Mouse (Mus musculus) cerebellum, adult 11 months (tissue): Measurements from ENCODE around the gene Polg.
A peak's percentile ranks its signal among the peaks of the same experiment; 100 is the strongest.

Experiments
- DNase-seq: peaks from one replicate; pipeline ENCODE4 v3.0.0; 2022

The Polg gene

DNA sequence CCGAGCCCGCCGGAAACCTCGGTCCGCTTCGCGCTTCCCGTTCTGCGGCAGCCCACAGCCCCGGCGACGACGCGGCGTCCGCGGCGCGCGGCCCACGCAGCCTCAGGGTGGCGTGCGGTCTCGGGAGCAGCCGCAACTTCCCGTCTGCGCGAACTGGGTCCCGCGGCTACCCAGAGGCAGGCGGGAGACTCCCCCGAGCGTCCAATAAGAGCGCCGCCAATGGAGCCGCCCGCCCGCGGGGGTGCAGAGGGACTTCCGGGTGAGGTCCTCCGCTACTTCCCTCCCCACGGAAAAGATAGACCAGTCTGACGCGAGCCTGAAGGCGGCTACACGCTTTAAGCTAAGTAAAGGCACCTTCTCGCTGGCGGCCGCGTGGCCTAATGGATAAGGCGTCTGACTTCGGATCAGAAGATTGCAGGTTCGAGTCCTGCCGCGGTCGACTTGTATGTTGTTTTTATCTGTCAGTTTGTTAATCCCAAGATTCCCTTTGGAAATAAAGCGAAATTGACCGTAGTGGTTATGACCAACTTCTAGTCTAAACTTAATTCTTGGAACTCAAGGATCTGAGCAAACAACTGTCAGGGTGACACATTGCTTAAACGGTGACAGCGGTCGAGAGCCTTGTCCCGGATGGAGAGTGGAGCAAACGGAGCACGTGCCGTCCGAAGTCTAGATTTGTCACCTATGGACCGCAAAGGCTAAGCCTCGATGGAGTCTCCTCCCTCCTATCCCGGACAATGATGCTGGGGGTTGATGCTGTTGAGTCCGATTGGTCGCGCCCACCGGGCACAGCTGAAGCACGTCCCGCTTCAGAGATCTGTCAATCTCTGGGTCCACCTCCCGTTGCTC is at the start of gene Polg:
TSS of gene Polg (minus strand) at position 310 of the 849 bp plus-strand sequence.
- peak; percentile 99 for DNase-seq

DNA sequence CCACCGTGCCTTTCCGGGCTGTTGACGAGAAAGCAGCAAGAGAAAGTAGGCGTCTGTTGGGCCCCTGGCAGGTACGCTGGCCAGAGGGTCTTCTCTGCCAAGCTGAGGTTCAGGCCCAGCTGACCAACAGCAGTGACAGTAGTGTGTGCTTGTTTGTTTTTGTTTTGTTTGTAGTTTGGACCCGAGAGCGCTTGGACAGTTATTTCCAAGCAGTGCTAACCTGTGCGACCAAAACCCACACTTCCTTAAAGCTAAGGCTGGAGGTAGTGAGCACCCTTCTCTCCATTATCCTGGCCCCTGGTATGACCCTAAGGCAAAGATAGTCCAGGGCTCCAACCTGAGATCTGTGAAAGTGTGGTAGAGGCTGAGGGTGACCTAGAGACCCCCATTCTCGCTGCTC is 49.7 kb upstream of the Polg start:
- no peak for DNase-seq

DNA sequence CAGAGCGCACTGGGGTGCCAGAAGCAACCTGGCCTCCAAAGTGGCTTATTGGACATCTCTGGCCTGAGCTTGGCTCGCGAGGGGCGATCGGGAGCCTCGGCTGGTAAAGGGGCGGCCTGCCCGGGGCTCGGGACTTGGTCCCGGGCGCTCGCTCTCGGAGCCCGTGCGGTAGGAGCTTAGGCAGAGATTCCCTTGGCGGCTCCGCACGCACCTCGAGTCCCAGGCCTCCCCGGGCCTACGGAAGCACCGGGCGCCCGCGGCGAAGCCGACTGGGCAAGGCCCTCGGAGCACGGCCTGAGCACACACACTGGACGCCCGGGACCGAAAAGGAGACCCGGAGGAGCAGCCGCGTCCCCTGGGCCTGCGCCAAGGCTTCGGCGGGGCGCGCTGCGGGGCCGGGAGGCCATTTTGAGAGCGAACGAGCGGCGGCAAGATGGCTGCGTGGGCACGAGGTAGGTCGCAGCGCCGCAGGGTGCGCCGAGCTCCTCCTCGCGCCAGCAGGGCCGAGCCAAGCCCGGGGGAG is 49.1 kb upstream of the Polg start:
- DNase-seq = peak; percentile 69

DNA sequence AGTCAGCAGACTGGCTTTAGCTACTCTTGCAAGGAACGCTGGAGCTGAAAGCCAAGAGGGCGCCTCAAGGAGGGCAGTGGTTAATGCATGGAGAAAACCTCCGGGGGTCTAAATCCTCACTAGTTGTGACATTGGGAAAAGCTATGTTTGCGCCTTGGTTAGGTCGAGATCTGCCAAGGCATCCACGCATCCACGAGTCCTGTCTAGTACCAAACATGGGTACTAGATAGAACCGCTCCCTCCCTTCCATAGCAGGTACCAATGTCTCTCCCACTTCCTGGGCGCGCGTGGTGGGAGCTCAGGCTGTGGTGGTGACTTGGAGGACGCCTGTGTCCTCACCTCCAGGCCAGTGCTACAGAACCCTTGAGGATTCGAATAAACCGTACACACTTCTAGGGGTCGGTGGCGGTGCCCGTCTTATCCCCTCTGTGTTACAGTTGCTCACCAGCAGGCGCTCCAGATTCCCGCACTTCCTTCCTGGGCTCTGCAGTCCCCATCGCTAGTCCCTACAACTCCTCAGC is 48.3 kb upstream of the Polg start:
- no peak for DNase-seq

DNA sequence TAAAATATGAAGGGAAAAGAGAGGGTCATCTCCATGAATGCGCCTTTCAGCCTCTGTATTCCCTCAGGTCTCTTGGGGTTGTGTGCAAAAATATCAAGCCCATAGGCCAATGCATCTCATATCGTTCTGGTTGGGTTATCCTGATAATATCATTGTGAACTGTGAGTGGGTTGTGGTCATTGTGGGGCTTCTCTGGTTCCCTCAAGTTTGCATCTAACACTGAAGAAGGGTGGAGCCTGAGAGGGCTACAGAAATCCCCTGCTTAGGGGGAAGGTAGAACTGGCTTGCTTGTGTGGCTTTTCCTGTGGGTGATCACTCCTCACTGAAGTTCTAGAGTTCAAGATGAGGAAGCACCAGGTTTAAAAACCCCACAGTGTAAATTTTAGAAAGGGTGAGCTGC is 47.3 kb upstream of the Polg start:
- no peak for DNase-seq

DNA sequence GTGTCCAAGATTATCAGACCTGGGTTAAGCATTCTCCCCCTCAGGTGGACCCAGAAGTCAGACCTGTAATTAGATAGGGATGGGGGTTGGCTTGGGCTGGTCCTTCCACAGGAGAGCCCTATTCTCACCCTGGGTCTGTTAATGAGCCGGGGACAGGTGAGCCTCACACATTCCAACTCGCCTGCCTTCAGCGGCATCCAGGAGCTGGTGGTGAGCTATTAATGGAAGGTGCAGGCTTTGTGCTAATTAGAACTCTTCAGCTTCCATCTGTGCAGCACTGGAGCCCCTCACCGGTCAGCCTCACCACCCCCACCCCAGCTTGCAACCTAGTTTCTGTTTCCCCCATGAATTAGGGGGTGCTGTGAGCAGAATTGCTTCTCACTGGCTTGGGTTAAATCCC is 46.3 kb upstream of the Polg start:
- no peak for DNase-seq

DNA sequence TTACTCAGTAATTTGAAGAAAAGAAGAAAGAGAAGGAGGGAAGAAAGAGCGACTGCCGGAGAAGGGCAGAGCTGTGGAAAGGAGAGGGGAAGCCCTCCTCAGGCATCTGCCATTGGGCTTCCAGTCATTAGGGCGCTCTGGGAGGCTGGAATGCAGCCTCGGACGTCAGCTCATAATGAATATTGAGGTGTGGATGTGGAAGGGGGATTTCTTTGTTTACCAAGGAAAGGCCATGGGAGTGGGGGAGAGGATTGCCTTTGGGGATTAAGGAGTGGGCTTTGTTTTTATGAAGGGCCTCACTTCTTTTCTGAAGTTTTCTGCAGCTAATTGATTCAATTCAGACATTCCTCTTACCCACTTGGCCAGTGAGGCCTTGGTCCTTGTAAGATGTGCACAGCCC is 45.5 kb upstream of the Polg start:
- DNase-seq = peak; percentile 6

DNA sequence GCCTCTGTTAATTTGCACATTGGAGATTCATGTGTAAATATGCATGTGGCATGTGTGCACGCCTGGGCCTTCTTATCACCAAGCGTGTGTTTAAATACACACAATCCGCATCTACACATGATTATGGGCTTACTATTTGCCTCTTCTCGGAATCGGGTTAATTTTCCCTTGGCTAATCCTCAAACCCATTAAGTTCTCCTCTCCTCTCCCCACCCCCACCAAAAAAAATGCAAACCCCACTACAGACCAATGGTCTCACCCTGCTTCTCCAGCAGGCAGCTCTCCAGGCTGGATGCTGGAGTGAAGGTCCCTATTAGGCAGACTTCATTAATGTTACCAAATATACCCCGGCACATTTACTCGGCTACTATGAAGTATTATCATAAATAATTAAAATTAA is 45.0 kb upstream of the Polg start:
- DNase-seq = peak; percentile 1

DNA sequence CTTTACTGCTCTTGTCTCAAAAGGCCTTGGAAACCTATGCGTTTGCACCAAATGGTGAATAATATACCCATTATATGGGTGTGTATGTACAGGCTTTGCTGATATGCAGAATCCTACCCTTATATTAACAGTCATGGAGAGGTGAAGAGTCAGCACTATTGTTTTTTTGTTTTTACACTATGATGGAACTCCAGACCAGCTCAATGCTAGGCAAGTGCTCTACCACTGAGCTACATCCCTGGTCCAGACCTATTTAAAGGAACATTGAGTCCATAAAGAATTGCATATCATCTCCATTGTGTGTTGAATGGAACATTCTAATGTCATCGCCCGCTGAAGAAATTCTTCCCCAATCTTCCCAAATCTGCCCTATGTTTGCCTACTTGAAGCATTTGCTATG is 44.5 kb upstream of the Polg start:
- DNase-seq = no peak

DNA sequence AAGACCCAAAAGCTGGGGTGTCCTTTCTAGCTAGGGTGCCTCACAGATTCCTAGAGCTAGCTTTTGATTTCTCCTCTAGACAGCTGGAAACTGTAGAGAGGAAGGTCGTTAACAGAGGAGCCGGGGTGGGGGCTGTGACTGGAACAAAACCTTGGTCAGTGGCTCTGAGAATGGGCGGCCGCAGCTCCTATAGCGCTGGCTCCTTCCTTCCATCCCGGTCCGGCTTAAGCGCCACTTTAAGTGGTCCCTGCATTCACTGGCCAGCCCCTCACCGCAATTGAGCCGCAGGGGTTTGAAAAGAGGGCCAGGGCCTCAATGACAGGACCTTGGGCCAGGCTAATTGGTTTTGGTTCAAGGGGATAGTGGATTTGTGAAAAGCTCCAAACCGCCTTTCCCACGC is 43.5 kb upstream of the Polg start:
- DNase-seq = peak; percentile 15

DNA sequence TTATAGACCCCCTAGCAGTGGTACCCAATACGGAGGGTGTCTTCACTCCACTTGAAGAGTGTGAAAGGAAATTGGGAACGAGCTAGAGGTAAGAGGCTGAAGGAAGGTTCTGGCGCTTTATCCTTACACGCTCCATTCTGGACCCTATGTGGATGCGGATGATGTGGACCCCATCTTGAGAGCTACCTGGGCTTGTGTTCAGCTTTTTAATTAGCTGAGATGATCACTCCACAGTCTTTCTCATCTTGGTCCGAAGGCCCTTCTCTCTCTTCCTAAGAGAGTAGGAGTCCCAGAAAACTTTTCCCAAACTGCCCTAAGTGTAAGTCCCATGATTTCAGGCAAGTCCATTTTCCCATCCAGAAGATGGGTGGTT is 43.1 kb upstream of the Polg start:
- DNase-seq = no peak

DNA sequence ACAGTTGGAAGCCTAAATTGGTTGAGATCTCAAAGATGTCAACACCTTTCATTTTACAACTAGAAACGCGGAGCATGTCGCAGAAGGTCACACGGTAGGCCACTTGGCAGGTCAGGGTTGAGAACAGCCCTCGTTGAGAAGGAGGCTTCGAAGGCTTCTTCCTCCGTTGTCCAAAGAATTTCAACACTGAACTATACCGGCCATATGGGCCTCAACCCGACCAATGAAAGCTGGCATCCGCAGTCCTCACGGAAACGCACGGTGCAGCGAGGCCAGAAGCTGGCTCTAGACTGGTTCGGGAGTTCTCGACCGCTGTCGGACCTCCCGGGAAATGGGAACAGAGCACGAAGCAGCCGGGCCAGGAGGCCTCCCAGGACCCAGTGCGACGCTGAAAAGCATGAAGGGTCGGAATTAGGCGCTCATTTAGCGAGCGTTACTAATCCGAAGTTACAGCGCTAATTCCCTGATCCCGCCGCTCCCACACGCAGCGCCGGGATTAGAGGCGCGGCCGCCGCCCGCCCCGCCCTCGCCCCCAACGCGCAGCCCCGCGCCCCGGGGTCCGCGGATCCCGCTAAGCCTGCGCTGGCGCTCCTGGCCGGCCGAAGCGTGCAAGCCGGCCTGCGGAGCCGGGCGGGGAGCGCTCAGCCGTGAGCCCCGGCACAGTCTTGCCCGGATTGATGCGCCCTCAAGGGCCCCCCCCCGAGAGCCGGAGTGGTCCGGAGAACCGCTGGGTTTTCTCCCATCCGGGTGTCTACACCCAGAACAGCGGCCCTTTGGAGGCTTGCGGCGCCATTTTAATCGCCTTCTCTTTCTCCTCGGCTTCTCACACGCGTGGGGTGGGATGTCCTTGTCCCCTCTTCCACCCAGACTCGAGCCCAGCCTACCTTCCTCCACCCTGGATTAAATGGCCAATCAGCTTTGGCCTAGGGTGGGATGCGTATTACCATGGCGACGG is 42.4 kb upstream of the Polg start:
- DNase-seq = peak; percentile 30

DNA sequence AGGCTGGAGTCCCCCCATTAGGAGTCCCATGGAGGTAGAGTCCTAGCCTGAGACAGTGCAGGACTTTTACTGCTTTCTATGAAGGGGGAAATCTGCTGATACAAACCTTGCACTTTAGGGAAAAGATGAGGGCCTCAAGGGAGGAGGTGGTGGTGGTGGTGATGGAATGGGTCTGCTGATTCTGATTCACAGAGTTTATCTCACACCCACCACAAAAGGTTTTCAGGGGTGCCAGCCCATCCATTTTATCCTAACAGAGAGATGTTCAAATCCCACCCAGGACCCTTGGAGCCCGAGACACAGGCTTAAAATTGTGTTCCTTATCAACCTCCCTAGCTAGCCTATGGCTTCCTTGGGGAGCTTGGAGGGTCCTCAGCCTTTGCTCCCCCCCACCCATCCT is 41.6 kb upstream of the Polg start:
- peak; percentile 11 for DNase-seq

DNA sequence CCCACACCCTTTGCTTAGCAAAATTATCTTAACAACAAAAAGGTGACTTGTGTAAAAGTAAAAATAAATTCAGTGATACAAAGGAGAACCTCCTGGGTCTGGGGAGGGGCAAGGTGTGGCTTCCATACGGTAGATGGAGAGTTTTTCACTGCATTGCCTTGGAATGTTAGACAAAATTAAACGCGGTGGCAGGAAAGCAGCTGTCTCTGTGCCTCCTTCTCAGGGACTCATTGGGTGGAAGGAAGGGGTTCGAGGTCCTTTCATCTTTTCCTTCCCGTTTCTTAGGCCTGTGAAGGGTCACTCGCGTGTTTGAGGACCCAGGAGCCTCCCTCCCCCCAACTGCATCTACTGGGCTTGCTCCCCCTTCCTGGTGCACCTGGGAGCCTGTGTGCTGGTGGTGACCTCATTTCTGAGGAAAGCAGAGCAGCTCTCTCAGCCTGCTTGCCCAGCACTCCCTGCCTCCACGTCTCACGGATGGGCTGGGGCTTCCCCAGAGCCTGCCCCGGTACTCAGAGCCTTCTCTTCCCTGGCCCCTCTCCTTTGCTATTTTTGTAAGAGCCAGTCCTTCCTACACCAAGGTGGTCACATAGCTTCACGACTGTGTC is 41.0 kb upstream of the Polg start:
- DNase-seq = peak; percentile 57

DNA sequence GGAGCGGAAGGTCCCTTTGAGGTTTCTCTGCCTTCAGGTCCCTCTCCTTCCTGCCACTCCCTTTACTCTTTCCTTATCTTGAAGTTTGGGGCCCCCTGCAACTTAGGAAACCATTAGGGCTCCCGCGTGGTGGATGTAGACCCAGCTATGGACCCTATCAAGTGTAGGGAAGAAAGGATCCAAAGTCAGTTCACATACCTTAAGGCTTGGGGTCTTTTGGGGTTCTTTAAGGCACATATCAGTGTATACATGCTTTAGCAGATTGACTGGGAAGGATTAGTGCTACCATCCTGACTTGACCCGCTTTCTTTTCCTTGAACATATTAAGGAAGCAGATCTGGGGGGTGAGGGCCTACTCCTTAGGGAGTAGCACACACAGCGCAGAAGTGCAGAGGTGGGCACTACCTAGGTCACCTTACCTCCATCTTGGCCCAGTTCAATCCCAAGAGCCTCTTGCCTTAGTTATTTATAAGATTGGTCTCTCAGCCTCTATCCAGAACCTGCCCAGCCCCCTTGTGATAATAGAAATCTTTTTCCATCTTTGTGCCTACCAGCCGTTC is 40.4 kb upstream of the Polg start:
- peak; percentile 11 for DNase-seq

DNA sequence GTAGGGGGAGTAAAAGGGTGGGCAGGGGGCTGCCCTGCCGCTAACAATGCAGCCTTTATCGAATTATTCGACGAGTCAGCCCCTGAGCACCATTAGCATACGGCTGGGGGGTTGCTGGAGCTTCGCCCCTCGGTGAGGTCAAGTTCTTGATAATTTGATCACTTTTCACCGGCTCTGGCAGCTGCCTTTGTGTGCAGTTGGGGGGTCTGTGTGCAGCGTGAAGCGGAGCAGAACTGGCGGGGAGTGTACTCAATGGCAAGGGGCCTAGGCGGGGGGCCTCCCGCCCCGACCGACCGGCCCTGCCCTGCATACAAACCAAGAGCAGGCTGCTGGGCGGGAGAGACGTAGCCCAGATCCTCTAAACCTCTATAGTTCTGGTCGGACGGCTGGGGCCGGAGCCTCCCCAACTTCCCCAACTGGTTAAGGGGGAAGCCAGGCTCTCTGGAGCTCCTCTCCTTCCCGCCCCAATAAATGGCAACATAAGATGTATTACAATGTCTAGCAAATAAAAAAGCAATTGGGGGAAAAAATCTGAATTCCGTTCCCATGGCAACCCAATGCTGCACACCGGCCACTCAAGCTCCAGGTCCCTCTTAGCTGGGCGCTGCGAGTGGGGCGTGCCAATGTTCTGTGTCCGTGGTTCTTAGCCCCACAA is 39.8 kb upstream of the Polg start:
- peak; percentile 42 for DNase-seq

DNA sequence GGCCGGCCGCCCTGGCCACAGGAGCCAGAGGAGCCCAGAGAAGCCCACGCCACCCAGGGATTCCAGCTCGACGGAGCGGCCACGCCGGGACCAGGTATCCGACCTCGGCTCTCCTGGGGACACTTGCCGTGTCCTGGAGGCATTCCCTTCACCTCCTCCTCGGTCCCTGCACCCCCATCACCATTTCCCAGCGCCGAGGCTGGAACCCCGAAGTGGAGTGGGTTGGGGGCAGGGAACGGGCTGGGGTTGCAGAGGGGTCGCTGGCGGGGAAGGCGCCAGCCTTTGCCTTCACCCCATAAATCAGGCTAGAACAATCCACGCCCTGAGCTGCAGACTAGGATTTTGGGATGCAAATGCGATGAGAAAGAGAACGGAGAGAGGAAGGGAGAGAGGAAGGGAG is 39.2 kb upstream of the Polg start:
- peak; percentile 46 for DNase-seq

DNA sequence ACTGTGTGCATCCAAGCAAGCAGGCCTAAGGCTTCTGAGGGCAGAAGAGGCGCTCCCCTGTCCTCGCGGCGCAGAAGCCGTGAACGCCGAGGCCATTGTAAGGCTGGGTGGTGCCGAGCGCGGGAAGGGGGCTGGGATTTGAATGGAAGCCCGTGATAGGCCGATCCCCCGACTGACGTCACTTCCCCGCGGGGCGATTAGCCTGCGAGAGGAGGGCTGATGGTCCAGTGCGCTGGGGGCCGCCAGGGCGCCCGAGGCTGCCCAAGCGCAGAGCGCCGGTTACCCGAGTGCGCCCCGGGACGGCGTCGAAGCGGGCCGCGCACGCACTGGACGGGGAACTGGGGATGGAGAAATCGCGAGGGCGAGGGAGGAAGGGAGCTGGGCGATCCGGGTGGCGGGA is 38.6 kb upstream of the Polg start:
- DNase-seq = peak; percentile 94

DNA sequence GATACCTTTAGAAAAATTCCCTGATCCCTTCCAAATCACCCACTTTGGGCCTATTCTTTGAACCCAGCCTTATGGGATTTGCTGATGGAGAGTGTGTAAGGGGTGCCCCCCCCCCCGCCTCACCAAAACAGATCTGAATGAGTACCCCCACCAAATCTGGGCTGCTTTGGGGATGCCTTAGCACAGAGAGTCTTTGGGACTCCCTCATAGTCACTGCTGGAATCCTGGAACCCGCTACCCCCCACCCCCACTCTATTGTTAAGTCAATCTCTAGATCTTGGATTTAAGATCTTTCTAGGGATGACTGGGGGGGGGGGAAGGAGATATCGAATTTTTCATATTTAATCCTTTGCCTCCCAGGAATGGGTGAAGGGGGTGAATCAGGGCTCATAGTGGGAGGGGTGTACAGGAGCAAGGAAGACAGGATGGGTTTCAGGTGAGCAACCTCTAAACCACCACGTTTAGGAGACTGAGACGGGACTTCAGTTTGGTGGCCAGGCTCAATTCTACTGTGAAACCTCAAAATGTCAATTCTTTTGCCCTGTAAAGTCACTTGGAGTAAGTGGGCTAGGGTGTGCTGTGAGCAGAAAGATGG is 37.6 kb upstream of the Polg start:
- DNase-seq = peak; percentile 15

DNA sequence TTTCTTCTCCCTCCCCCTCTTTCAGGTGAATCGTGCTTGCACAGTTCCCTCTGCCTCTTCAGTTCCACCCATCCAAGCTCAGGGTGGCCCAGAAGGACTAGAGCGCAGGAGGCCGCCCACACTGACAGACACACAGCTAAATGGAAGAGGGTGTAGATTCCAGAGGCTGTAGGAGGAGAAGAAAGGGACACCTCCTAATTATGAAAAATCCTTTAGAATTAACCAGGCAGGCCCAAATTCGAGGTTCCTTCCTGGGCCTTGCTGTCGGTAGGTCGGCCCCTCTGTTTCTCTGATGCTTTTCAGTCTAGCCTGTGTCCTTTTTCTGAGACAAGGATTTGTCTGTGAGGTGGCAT is 36.9 kb upstream of the Polg start:
- DNase-seq = peak; percentile 17

DNA sequence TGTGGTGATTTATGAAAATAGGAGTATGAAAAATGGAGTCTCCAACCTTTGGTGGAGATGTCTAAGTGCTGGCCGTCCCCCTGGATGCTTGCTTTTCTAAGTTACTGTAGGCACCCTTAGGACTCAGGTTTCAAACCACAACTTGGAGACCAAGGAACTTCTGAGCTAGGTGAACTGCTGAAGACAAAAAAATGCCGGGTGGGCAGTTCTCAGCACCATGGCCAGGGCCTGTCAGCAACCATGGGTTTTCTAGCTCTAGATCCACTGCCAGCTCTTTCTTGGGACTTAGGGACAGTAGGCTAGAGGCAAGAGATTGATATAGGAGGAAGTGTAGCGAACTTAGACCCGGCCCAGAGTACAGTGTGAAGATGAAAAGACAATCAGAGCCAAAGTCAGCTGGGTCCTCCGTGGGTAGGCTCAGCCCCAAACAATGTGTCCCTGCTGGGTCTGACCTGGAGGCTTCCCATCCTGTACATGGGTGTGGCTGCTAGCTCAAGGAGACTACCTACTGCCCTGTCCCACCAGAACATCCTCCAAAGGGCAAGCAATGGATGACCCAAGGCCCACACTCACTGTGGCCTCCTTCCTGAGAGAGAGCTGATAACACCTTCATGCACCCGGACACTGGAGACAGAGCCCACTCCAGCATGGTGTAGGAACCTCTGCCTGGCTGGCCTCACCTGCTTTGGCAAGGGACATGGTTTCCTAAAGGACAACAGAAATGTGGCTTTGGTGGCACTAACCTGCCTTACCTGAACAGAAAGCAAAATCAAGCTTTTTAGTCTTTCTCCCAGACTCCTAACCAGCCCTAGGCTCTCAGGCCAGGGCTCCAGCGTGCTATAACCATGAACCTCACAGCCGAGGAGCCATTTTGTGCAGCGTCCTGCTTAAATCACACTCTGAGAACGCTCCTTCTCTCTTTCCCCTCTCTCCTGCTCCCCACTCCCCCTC is 36.3 kb upstream of the Polg start:
- DNase-seq = peak; percentile 26
